Mouse (Mus musculus) B cell, adult 2 months (primary cell): ENCODE results near the gene Prm3.
A peak's percentile ranks its signal among the peaks of the same experiment; 100 is the strongest.
"Not testable (repeated sequence)": the region's sequence is repeated elsewhere in the genome, so short reads cannot be mapped to it uniquely, and the experiment has no call there.

ENCODE experiments used
- DNase-seq, 2 experiments: peaks; one replicate each; pipeline ENCODE4 v3.0.0; 2022

The Prm3 gene

GRCm38 (mm10) chr16:10790702-10791101, at the start of gene Prm3:
Gene Prm3, minus strand, starts transcription at chr16:10790914.
- no peak for DNase-seq

DNA sequence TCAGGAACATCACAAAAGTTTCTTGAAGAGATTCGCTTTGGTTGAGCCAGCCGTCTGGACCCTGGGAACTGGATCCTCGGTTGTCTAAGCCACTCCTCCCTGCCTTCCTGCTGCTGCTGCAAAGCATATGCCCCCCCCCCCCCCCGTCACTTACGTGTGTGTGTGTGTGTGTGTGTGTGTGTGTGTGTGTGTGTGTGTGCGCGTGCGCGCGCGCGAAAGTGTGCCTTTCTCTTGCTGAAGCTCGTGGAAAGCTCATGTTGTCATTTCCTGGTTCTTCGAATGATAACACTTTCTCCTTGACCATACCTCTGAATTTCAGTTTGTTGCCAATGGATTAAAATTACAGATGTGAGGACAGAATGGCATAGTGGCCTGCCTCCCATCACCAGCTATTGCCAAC, 49.3 kb upstream of the Prm3 start:
- no peak for DNase-seq

DNA sequence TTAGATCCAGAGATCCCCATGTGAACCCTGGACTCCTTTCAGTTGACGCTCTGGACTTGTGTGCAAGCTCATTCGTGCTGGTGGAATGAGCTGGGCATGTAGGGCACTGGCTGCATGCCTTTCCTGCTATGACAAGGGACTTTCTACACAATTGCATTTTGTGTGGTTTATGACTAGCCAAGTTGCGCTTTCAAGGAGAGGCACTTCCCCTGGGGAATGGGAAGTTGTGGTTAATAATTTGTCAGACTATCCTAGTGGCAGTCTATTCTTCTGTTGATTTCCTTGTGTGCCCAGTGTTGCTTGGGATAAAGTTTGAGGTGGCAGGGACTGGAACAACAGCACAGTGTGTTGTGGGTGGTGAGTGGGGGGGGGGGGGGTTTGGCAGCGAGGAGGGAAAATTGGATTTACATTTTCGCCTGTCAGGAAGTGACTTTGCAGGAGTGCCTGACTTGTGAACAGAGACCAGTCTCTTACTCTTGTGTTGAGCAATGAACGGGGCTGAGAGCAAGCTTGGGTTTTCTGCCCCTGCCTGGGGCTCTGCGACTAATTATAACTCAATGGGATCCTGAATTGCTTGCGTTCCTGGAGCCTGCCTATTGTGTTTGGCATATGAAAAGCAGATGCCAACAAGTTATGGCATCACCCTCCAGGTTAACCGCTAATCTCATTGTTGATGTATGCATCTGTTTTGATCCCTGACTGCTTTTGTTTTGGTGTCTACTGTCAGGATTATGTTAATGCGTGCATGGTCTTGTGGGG, 48.0 kb upstream of the Prm3 start:
- no peak for DNase-seq

DNA sequence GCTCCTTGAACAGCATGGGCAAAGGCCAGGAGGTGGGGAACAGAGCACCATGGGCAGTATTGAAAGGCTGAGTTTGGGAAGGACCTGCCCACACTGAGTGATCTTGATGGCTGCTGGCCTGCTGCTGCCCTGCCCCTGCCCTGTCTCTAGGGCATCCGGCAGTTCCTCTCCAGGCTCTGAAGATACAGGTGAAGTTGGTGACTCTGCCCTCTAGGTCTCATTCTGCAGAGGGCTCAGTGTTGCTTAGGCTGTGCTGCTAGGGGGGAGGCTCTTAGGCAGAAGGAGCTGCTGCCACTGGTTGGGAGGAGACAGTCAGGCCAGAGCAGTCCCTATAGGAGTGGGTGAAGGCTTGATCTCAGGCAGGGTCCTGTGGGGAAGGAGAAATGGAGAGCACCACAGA, 47.2 kb upstream of the Prm3 start:
- no peak for DNase-seq

GRCm38 (mm10) chr16:10837250-10837649, 46.5 kb upstream of the Prm3 start:
- DNase-seq, result no peak

DNA sequence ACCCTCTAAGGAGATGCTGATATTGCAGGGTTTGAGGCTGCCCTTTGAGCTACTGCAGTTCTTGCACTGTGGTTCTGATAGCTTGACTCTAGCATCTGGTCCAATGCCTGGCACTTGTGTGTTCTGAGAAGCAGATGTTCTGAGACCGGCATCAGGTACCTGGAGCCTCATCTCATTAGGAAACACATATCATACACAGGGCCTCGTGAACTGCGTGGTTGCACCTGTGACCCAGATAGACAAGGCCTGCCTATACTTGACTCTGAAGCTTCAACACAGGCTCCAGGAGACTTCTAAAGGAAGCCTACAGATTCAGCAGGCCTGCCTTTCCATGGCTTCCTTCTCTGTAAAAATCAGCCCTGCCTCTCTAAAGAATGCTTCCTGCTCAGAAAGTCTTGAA, 45.7 kb upstream of the Prm3 start:
- no peak for DNase-seq

- DNase-seq, result peak; percentile 83 to 84
Observed at GRCm38 (mm10) chr16:10834911-10835587, 44.3 kb upstream of the Prm3 start, which contains the start of gene Rmi2. Gene Rmi2, plus strand, starts transcription at chr16:10835059.

DNA sequence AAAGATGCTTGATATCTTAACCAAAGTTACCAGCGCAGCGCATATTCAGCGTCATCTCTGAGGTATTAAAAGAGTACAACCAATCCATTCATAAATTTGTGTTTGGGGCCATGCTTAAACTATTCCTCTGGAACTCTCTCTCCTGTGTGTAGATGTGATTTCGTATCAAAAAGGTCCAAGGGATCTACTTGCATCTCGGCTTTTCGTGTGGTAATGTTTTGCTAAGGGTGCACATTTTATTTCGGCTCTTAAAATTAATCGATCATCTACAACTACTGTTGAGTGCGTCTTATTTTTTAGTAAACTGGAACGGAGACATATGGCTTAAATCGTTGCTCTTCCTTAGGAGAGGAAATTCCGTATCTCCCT, 43.8 kb upstream of the Prm3 start:
- no peak for DNase-seq

DNA sequence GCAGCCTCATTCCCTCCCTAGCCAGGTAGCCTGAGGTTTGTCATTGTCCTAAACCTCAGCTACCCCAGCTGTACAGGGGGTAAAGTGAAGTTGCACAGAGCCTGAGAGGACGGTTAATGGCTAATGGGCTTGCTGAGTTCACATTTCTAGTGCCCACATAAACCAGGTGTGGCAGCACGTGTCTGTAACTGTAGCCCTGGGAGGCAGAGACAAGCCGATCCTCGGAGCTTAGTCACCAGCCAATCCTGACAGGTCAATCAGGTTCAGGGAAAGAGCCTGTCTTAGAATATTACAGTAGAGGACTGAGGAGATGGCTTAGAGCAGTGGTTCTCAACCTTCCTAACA, 37.7 kb upstream of the Prm3 start:
- DNase-seq, result no peak

GRCm38 (mm10) chr16:10827766-10828460, 37.2 kb upstream of the Prm3 start:
- no peak for DNase-seq

GRCm38 (mm10) chr16:10827269-10827668, 36.6 kb upstream of the Prm3 start:
- no peak for DNase-seq

GRCm38 (mm10) chr16:10825840-10826239, 35.1 kb upstream of the Prm3 start:
- DNase-seq, result no peak

GRCm38 (mm10) chr16:10824536-10824935, 33.8 kb upstream of the Prm3 start:
- DNase-seq, result no peak

DNA sequence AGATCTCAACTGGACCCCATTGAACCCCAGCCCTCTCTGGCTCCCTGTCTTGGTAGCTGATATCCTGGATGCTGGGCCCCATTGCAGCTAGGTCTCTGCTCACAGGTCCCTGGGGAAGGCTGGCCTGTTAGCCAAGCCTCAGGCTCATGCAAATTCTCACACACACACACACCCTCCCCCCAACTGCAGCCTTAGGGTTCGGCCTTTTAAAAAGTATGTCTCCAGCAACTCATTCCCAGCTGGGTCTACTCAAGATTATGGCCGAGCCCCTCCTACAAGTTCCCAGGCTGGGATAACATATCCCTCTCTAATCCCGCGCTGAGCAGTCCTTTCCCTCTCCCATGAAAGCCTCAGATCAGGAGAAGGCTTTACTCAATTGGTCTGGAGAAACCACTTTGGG, 30.7 kb upstream of the Prm3 start:
- no peak for DNase-seq

- no peak for DNase-seq
Observed at GRCm38 (mm10) chr16:10819966-10820365, 29.3 kb upstream of the Prm3 start.

DNA sequence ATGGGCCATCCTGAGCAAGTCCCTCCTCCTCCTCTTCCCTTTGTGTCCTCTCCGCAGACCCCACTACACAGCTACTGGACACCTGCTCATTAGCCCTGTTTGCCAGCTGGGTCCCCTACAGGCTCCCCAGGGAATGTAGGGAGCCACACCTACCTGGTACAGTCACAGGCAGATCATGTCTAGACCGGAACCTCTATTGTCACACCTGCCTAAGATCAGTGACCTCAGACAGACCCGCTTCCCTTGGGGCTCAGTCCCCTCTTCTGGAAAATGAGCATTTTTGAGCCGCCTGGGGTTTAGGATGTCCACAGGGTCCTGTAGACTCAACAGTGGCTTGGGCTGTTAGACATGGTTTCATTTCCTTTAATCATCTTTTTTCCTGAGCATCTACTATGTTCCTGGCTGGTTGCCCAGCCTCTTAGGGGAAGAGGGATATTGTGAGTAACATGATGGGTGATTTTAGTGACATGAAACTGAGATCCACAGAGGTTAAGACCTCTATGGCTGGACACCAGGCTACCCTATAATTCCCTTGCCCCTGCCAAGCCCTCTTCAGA, 27.9 kb upstream of the Prm3 start:
- peak; percentile 20 to 30 for DNase-seq

GRCm38 (mm10) chr16:10814864-10815263, 24.1 kb upstream of the Prm3 start:
- no peak for DNase-seq

DNA sequence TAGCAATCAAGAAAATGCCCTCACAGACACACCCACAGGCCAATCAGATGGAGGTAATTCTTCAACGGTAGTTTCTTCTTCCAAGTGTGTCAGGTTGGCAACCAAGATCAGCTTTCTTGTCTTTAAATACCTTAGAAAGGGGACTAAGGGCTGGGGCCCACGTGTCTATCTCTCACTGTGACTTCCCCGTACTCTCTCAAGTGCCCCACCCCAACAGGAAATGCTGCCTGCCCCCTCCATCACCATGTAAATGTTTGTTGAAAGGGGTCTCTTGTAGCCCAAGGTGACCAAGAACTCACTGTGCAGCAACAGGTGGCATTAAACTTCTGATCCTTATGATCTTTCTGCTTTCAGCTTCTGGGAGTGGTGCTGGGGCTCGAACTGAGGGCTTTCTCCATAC, 23.0 kb upstream of the Prm3 start:
- no peak for DNase-seq

DNA sequence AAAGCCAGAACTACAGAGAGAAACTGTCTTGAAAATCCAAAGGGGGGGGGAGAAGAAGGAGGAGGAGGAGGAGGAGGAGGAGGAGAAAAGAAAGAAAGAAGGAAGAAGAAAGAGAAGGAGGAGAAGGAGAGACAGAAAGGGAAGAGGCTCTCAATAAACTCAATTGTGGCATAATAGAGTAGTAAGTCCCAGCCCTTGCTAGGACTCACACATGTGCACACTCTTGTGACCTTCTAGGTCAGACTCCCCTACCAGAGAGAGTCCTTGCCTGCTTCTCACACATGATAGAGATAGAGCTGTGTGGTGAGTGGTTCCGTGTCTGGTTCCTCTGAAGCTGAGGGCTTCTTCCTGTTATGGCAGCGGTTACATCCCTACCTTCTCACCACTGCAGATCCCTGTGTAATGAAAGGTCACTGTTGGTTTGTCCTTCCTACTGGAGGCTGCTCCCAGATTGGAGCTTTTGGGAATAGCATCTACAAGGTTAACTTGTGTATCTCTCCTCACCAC, 22.2 kb upstream of the Prm3 start, which contains the start of gene Gm11172:
Gene Gm11172, plus strand, starts transcription at position 51 of the 507 bp plus-strand sequence.
- DNase-seq, result no peak

DNA sequence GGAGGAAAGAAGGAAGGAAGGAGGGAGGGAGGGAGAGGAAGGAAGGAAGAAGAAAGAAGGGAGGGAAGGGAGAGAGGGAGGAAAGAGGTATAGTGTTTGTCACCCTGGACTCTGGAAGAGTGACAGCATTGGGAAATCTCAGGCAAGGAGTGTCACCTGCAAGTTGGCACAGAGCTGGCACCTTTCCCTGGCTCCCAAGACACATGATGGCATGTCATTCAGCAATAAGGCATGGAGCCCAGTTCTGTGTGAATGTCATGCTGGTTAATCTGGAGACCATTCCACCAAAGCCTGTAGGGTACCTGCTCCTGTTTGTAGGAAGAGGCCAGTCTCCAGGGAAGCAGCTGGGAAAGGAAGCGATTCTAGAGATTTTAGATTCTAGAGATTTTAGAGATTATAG, 19.7 kb upstream of the Prm3 start:
- DNase-seq, result no peak

DNA sequence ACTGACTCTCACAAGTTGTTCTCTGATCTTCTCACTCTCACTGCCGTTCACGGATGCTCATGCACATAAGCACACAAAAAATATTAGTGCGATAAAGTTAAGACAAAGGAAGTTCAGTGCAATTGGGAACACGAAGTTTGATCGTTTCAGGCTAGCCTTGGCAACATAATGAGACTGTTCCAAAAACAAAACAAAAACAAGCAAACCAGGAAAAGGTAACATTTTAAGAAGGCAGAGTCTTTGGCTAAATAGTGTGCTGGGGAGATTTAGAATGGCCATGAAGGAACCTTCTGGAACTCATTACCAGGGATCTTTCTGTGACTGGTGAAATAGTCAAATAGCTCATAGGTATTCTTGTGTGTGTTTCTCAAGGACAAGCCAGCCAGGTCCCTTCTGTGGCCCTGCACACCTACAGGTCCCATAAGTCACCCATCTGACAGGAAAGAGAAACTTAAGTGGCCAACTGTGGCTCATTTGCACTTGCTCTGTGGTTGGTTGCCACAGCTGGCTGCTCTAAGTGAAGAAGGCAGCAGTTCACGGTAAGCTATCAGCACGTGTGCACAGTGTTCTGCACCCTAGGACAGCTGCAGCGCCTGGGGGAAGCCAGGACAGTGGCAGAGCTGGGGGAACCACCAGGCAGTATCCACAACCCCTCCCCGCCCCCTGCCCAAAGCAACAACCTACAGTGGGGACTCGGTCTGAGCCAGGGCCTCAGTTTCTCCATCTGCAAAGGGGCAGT, 15.2 kb upstream of the Prm3 start, which contains the start of gene Prm1:
Gene Prm1, minus strand, starts transcription at position 51 of the 739 bp plus-strand sequence.
- peak in 1 of 2 experiments; percentile 17 for DNase-seq

DNA sequence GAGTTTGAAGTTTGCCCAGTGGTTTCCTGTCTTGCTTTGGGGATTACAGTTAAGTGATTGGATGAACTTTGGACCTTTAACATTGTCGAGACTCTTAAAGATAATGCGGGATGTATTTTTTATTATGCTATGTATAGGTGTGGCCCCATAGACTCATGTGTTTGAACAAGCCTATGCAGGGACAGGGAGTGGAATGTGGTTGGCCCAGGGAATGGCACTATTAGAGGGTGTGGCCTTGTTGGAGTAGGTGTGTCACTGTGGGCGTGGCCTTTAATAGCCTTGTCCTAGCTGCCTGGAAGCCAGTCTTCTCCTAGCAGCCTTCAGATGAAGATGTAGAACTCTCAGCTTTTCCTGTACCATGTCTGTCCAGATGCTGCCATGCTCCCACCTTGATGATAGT, 11.7 kb upstream of the Prm3 start:
- not testable (repeated sequence) for DNase-seq

DNA sequence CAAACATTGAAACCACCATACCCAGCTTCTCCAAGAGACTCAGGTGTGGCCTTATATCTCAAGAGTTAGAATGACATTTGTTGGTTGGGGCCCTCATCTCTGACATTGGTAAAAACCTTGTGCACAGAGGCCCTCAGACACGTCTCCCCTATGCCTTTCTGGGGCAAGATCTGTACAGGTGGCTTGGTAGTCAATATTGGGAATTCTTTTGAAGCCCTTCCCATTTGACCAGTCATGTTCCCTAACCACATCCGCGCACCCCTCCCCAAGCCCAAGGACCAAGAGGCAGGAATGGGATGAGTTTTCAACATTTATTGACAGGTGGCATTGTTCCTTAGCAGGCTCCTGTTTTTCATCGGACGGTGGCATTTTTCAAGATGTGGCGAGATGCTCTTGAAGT, 5.3 kb upstream of the Prm3 start, which contains the start of gene Prm2:
Gene Prm2, minus strand, starts transcription at position 101 of the 400 bp plus-strand sequence.
- no peak for DNase-seq
